Comparison of ENCODE assay signal across 8 mouse cellular contexts in genomic region chr2:38338990-38339909, GRCm38 (mm10). TPM values are rescaled to one million over a fixed set of nuclear protein-coding genes. Genes with fewer than 3 reads are reported as not detected.
DNase-seq lines count a peak whose midpoint lies in the region; ATAC-seq and TF ChIP-seq lines count a peak whose summit lies in the region.

Lhx2 (plus strand) TSS chr2:38339281.

- 2% methylated on average over 54 of the region's 92 CpGs for WGBS in kidney, embryonic 14.5 days
- WGBS in forebrain, embryonic 10.5 days, result under 1% methylated on average over 88 of the region's 92 CpGs
- 1% methylated on average over 65 of the region's 92 CpGs for WGBS in kidney, postnatal 0 days
- WGBS in midbrain, embryonic 11.5 days, result 1% methylated on average over 55 of the region's 92 CpGs

- no peak within 1 kb of the TSS for H3K27ac ChIP-seq in kidney, embryonic 14.5 days (ENCODE audit: low read depth, low read length)
- peak within 1 kb of the TSS; percentile 96 for H3K27ac ChIP-seq in forebrain, embryonic 10.5 days
- no peak within 1 kb of the TSS for H3K27ac ChIP-seq in kidney, postnatal 0 days
- peak within 1 kb of the TSS; percentile 68 for H3K27ac ChIP-seq in midbrain, embryonic 11.5 days (ENCODE audit: low read depth, low read length)

- no peak for TF ChIP-seq CTCF in kidney, postnatal 0 days (IDR thresholded peaks at IDR 0.05; ENCODE audit: low read depth)

- H3K36me3 ChIP-seq in kidney, embryonic 14.5 days (ENCODE audit: control insufficient read depth, insufficient read depth, low read length), result no peaks in the 10 kb centered on the region
- no peaks in the 10 kb centered on the region for H3K36me3 ChIP-seq in forebrain, embryonic 10.5 days (replicated peaks)
- no peaks in the 10 kb centered on the region for H3K36me3 ChIP-seq in kidney, postnatal 0 days (ENCODE audit: insufficient read depth, low read length)
- H3K36me3 ChIP-seq in midbrain, embryonic 11.5 days (ENCODE audit: control insufficient read depth, insufficient read depth, low read length), result no peaks in the 10 kb centered on the region

- peak within 1 kb of the TSS; percentile 76 for H3K4me2 ChIP-seq in kidney, embryonic 14.5 days (replicated peaks; ENCODE audit: low read depth, low read length)
- peak within 1 kb of the TSS; percentile 83 for H3K4me2 ChIP-seq in kidney, postnatal 0 days (ENCODE audit: low read length)
- H3K4me2 ChIP-seq in midbrain, embryonic 11.5 days, result peak within 1 kb of the TSS; percentile 56

- H3K9me3 ChIP-seq in kidney, embryonic 14.5 days (ENCODE audit: control insufficient read depth, low read length), result no peaks in the 10 kb centered on the region
- H3K9me3 ChIP-seq in forebrain, embryonic 10.5 days, result no peaks in the 10 kb centered on the region
- no peaks in the 10 kb centered on the region for H3K9me3 ChIP-seq in kidney, postnatal 0 days (replicated peaks; ENCODE audit: low read length)
- H3K9me3 ChIP-seq in midbrain, embryonic 11.5 days (ENCODE audit: control insufficient read depth, low read length), result no peaks in the 10 kb centered on the region

- peaks cover 94% of the 10 kb centered on the region for H3K27me3 ChIP-seq in kidney, embryonic 14.5 days (ENCODE audit: control insufficient read depth, insufficient read depth, low read length)
- peaks cover 98% of the 10 kb centered on the region for H3K27me3 ChIP-seq in forebrain, embryonic 10.5 days (ENCODE audit: poor library complexity, severe bottlenecking)
- H3K27me3 ChIP-seq in kidney, postnatal 0 days (ENCODE audit: insufficient read depth, low read length), result peaks cover 80% of the 10 kb centered on the region
- peaks cover 95% of the 10 kb centered on the region for H3K27me3 ChIP-seq in midbrain, embryonic 11.5 days (ENCODE audit: control insufficient read depth, insufficient read depth, low read length)

- no peak for DNase-seq in kidney, adult 9 months
- peak; percentile 82 for DNase-seq in Muller cell, postnatal 12 days (ENCODE audit: inconsistent ontology term)
- peak; percentile 52 for DNase-seq in forebrain, embryonic 10.5 days (ENCODE audit: extremely low spot score, low spot score)
- DNase-seq in kidney, postnatal 0 days (ENCODE audit: low spot score), result no peak
- peak; percentile 95 for DNase-seq in midbrain, embryonic 11.5 days (ENCODE audit: low spot score, missing footprints)
- no peak for DNase-seq in thymus, postnatal 10 days (ENCODE audit: low spot score in 2 of 2)
- DNase-seq in gastrocnemius, adult 8-10 months (ENCODE audit: low spot score in 2 of 2), result no peak

- H3K4me1 ChIP-seq in kidney, embryonic 14.5 days (ENCODE audit: control insufficient read depth, insufficient read depth, low read length), result peaks cover 9% of the 10 kb centered on the region
- peaks cover 87% of the 10 kb centered on the region for H3K4me1 ChIP-seq in forebrain, embryonic 10.5 days
- peaks cover 10% of the 10 kb centered on the region; the same call in 1 of the 2 replicates for H3K4me1 ChIP-seq in kidney, postnatal 0 days (replicated peaks; ENCODE audit: insufficient read depth, low read length)
- peaks cover 9% of the 10 kb centered on the region; the same call in 1 of the 2 replicates for H3K4me1 ChIP-seq in midbrain, embryonic 11.5 days (ENCODE audit: control insufficient read depth, insufficient read depth, low read length)

- ATAC-seq in kidney, embryonic 14.5 days (ENCODE audit: low FRiP score, low TSS enrichment), result peak; percentile 70
- ATAC-seq in kidney, postnatal 0 days (replicated peaks; ENCODE audit: low FRiP score, low read depth), result no peak; the same call in 1 of the 2 replicates
- peak; percentile 71 for ATAC-seq in midbrain, embryonic 11.5 days (ENCODE audit: low FRiP score)

- peak within 1 kb of the TSS; percentile 34 for H3K9ac ChIP-seq in kidney, embryonic 14.5 days (ENCODE audit: low read depth, low read length)
- H3K9ac ChIP-seq in kidney, postnatal 0 days (ENCODE audit: low read depth, low read length), result peak within 1 kb of the TSS; percentile 23; the same call in 1 of the 2 replicates
- peak within 1 kb of the TSS; percentile 61 for H3K9ac ChIP-seq in midbrain, embryonic 11.5 days (ENCODE audit: low read length)

- peak within 1 kb of the TSS; percentile 37 for H3K4me3 ChIP-seq in kidney, embryonic 14.5 days (ENCODE audit: low read length)
- H3K4me3 ChIP-seq in forebrain, embryonic 10.5 days, result peak within 1 kb of the TSS; percentile 68
- peak within 1 kb of the TSS; percentile 40 for H3K4me3 ChIP-seq in kidney, postnatal 0 days (replicated peaks; ENCODE audit: low read depth, low read length)
- peak within 1 kb of the TSS; percentile 36 for H3K4me3 ChIP-seq in midbrain, embryonic 11.5 days (ENCODE audit: low read depth, low read length)

RNA-seq across cellular contexts. Expression of gene Lhx2, which starts in this region (rescaled TPM):
- polyA plus RNA-seq in kidney, embryonic 14.5 days (2014; fragmentation: Nextera tagmentation; extraction: Ambion mirVana), result not detected in 2 replicates
- 108 and 115 TPM in 2 replicates for polyA plus RNA-seq in forebrain, embryonic 10.5 days (2016; fragmentation: Nextera tagmentation; extraction: Ambion mirVana)
- 0.07 TPM in 1 of 2 replicates, not detected in the other for polyA plus RNA-seq in kidney, postnatal 0 days (2015; fragmentation: Nextera tagmentation; extraction: Ambion mirVana)
- 55.5 and 61.5 TPM in 2 replicates for polyA plus RNA-seq in midbrain, embryonic 11.5 days (2014; fragmentation: Nextera tagmentation; extraction: Ambion mirVana)
- under 1 TPM in 3 of 4 experiments, not detected in 1; 0.09 to 0.32 (median 0.15) TPM for total RNA-seq in gastrocnemius, adult 8-10 months (2022)

Comparison
In these comparisons a context has a peak if more than half of its experiments do, and no peak if none do; other contexts are left out.
1. RNA of gene Lhx2 (polyA plus RNA-seq): 108 to 115 TPM in forebrain, embryonic 10.5 days and 55.5 to 61.5 TPM in midbrain, embryonic 11.5 days; not detected in kidney, embryonic 14.5 days and 0.07 TPM in kidney, postnatal 0 days; every median in the first group is over 10 times any median in the second.
2. Peak in ATAC-seq, H3K4me3 ChIP-seq, H3K9ac ChIP-seq and H3K4me2 ChIP-seq in kidney, embryonic 14.5 days; RNA of the gene not detected or under 1 TPM.
3. H3K27ac ChIP-seq: peak in forebrain, embryonic 10.5 days (single experiment) and midbrain, embryonic 11.5 days (single experiment); none in kidney, embryonic 14.5 days (single experiment) and kidney, postnatal 0 days (single experiment).
4. DNase-seq: peak in Muller cell, postnatal 12 days (single experiment), forebrain, embryonic 10.5 days (single experiment) and midbrain, embryonic 11.5 days (single experiment); none in kidney, adult 9 months (single experiment), kidney, postnatal 0 days (single experiment), thymus, postnatal 10 days (0 of 2) and gastrocnemius, adult 8-10 months (0 of 2).
5. Peak in every context shown above with its lines, with median percentiles within 50 percentile points of each other: H3K4me2 ChIP-seq, H3K4me3 ChIP-seq and H3K9ac ChIP-seq.